Mouse (Mus musculus) neural tube, embryonic 14.5 days (tissue): ENCODE measurements at regions not wholly inside any gene's neighbourhood (a gene's known extent, or its start where the extent isn't known, plus 50 kb on each side); places are given as distances from the start of the nearest gene placed in this dataset.

Experiments
- ATAC-seq: fragments of 200-750 bp; cut with Nextera tagmentation; 2 replicates; pipeline ENCODE4 v1.8.0; 2017; ENCODE audit warnings: low read depth, mild to moderate bottlenecking, moderate TSS enrichment, moderate library complexity
- H3K27ac ChIP-seq: fragments of 300-500 bp; sonication (generic); 2 replicates; pipeline ENCODE4 v1.5.1; 2014; ENCODE audit warnings: low read depth, mild to moderate bottlenecking, control low read depth, low read length, moderate library complexity, mixed read lengths
- H3K27me3 ChIP-seq: fragments of 300-500 bp; sonication (generic); 2 replicates; pipeline ENCODE4 v1.6.1; 2014; ENCODE audit warnings: low read length; ENCODE audit not compliant: control insufficient read depth, insufficient read depth
- H3K36me3 ChIP-seq: fragments of 300-500 bp; sonication (generic); 2 replicates; pipeline ENCODE4 v1.6.1; 2014; ENCODE audit warnings: low read length, mixed read lengths; ENCODE audit not compliant: control insufficient read depth, insufficient read depth
- H3K4me1 ChIP-seq: fragments of 300-500 bp; sonication (generic); 2 replicates; pipeline ENCODE4 v1.6.1; 2014; ENCODE audit warnings: low read length; ENCODE audit not compliant: control insufficient read depth, insufficient read depth
- H3K4me2 ChIP-seq: fragments of 300-500 bp; sonication (generic); 2 replicates; pipeline ENCODE4 v1.6.1; 2014; ENCODE audit warnings: mild to moderate bottlenecking, low read depth, low read length, control low read depth
- H3K4me3 ChIP-seq: fragments of 300-500 bp; sonication (generic); 2 replicates; pipeline ENCODE4 v1.5.1; 2014; ENCODE audit warnings: low read depth, low read length, control low read depth, mixed read lengths
- H3K9ac ChIP-seq: fragments of 300-500 bp; sonication (generic); replicated peaks from 2 replicates; pipeline ENCODE4 v1.6.1; 2014; ENCODE audit warnings: low read depth, mild to moderate bottlenecking, control low read depth, low read length, mixed read lengths
- H3K9me3 ChIP-seq: fragments of 300-500 bp; sonication (generic); 2 replicates; pipeline ENCODE4 v1.6.1; 2016; ENCODE audit warnings: low read length; ENCODE audit not compliant: control insufficient read depth
- WGBS: fragments of 180-500 bp; shearing (Covaris S2); extraction: QIAGEN DNeasy Blood & Tissue Kit; methylation state at CpG from one replicate; pipeline ENCODE4 v1.1.7; 2014; 5-methylcytosine and 5-hydroxymethylcytosine counted together

DNA sequence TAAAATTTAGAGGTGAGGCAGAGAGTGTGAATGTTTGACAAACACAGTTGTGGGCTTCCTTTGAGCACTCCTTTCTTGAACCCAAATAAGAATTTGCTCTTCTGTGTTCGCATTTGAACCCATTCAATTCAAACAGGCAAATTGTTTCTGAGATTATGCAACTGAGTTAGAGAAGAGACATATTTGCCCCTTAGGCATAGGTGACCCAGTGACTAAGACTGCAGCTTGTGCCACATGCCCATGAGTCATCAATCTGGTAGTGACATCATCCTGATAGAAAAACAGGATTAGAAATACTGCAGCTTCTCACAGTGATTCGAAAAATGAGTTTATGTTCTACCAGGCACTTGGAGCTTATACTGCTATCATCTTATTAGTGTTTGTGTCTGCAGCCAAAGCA lies 67.2 kb downstream of the Zfp622 start:
- ATAC-seq, result no peak
- H3K9ac ChIP-seq, result no peak overlapping the region
- H3K27ac ChIP-seq, result no peak overlapping the region
- H3K4me3 ChIP-seq, result no peak overlapping the region
- WGBS, result 91% methylated on average over 2 of the region's 2 CpGs
- H3K36me3 ChIP-seq, result no peaks in the 10 kb centered on the region
- H3K4me1 ChIP-seq, result no peaks in the 10 kb centered on the region
- no peaks in the 10 kb centered on the region for H3K9me3 ChIP-seq
- H3K27me3 ChIP-seq, result no peaks in the 10 kb centered on the region
- H3K4me2 ChIP-seq, result no peak overlapping the region

DNA sequence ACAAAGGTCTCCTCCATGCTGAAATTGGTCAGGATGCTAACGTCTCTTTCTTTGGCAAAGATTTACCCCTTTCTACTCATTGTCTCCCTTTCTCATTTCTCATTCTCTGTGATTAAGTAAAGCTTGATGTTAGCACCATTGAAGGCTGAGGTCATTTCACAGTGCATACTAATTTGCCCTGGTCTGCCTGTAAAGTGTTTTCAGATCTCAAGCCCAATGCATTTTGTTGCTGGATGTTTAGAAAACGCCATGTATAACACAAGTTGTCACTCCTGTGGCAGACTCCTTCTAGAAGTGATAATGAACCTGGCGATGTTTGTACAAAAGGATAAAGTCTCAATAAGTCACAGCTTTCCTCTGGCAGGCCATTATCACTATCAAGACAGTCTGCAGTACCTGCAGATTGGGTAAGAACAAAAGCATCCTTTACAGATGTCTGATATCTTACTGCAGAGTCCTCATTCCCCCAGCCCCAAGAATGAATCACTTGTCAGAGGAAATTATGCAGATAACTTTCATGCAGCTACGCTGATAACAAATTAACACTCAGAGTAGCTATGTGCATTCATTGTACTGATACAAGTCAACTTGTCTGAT lies 68.7 kb downstream of the Zfp622 start:
- 53% methylated on average over 4 of the region's 4 CpGs for WGBS
- Histone ChIP-seq H3K9ac (no peak overlapping the region), H3K4me2 (no peak overlapping the region), H3K36me3 (no peaks in the 10 kb centered on the region), H3K27me3 (no peaks in the 10 kb centered on the region), H3K4me3 (no peak overlapping the region), H3K4me1 (no peaks in the 10 kb centered on the region), H3K27ac (no peak overlapping the region), H3K9me3 (no peaks in the 10 kb centered on the region)
- no peak for ATAC-seq

DNA sequence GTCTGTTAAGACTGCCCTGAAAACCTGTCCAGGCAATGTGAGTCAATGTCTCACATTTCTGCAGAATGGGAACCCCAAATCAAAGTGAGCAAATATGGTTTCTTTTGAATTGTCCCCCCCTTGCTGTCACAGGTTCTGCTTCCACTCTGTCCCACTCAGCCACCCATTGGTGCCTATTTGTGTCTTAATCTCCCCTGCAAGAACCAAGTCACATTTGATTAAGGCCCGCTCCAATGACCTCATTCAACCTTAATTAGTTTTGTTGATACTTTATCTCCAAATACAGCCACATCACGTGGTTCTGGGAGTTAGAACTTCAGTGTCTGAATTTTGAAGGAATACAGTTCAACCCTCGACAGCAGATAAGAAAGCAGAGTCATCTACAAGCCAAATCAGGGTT lies 73.9 kb downstream of the Zfp622 start:
- Histone ChIP-seq H3K4me2 (no peak overlapping the region), H3K4me1 (no peaks in the 10 kb centered on the region), H3K27me3 (no peaks in the 10 kb centered on the region), H3K9ac (no peak overlapping the region), H3K9me3 (no peaks in the 10 kb centered on the region), H3K36me3 (no peaks in the 10 kb centered on the region), H3K27ac (no peak overlapping the region), H3K4me3 (no peak overlapping the region)
- 76% methylated on average over 3 of the region's 3 CpGs for WGBS
- ATAC-seq, result no peak

DNA sequence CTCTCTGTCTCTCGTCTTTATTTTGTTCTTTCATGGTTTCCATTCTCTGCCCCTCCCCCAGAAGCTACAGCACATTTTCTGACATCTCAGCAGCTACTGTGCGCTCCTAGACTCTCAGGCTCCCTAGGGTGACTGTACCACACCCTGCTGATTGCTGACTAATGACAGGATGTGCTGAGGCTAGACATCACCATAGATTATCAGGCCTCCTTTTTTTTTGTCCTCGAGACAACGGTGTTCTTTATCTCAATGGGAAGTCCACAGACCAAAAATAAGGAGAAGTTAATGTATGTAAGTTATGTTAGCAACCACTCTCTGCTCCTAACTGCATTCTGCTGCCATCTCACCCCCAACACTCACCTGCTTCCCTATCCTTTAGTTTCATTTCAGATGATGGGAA lies 116.0 kb downstream of the Zfp622 start:
- Histone ChIP-seq H3K27me3 (no peaks in the 10 kb centered on the region), H3K4me3 (no peak overlapping the region), H3K4me2 (no peak overlapping the region), H3K9ac (no peak overlapping the region), H3K9me3 (no peaks in the 10 kb centered on the region), H3K36me3 (no peaks in the 10 kb centered on the region), H3K27ac (no peak overlapping the region), H3K4me1 (no peaks in the 10 kb centered on the region)
- no peak for ATAC-seq
- WGBS, result 66% methylated on average over 4 of the region's 4 CpGs

DNA sequence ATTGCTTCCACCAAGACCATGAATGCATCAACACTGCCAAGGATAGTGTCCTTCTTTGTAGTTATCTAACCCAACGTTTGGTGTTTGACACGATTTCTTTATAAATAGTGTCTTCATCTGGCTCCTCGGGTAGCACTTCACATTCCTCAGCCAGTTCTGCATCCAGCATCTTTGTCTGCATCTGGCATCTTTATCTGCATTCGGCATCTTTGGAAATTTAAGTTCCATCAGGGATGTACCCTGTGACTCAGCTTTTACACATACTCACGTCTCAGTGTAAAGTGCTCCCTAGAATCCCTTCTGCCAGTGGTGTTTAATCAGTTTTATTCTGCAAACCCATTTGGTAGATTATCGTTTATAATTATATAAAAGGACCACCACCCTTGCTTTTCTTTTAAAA lies 123.8 kb downstream of the Zfp622 start:
- H3K9ac ChIP-seq, result no peak overlapping the region

DNA sequence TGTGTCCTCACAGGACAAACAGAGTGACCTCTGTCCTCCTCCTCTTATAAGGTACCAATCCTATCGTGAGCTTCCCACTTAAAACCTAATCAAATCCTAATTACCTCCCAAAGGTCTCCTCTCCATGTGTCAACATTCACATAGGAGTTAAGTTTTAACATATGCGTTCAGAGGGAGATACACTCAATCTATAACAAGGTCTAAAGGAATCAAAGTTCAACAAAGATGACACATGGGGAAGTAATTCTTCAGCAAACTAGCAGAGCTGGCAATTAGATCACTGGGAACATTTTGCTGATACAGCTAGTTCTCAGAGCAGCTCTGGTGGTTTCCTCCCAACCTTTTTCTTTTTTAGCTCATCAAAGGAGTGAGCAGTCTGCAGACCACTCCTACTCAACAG lies 160.0 kb downstream of the Zfp622 start:
- H3K4me1 ChIP-seq, result no peaks in the 10 kb centered on the region
- H3K27ac ChIP-seq, result no peak overlapping the region
- H3K4me2 ChIP-seq, result no peak overlapping the region
- H3K4me3 ChIP-seq, result no peak overlapping the region
- ATAC-seq, result no peak
- no peaks in the 10 kb centered on the region for H3K27me3 ChIP-seq
- no peaks in the 10 kb centered on the region for H3K36me3 ChIP-seq
- H3K9me3 ChIP-seq, result no peaks in the 10 kb centered on the region
- no peak overlapping the region for H3K9ac ChIP-seq
- 73% methylated on average over 2 of the region's 2 CpGs for WGBS

More for the DNA sequence above, 123.8 kb downstream of the Zfp622 start:
- H3K4me1 ChIP-seq, result no peaks in the 10 kb centered on the region
- H3K4me3 ChIP-seq, result no peak overlapping the region
- no peak overlapping the region for H3K4me2 ChIP-seq
- WGBS, result 90% methylated on average over 6 of the region's 6 CpGs
- H3K27ac ChIP-seq, result no peak overlapping the region
- no peak for ATAC-seq
- H3K9me3 ChIP-seq, result no peaks in the 10 kb centered on the region
- no peaks in the 10 kb centered on the region for H3K36me3 ChIP-seq
- no peaks in the 10 kb centered on the region for H3K27me3 ChIP-seq

DNA sequence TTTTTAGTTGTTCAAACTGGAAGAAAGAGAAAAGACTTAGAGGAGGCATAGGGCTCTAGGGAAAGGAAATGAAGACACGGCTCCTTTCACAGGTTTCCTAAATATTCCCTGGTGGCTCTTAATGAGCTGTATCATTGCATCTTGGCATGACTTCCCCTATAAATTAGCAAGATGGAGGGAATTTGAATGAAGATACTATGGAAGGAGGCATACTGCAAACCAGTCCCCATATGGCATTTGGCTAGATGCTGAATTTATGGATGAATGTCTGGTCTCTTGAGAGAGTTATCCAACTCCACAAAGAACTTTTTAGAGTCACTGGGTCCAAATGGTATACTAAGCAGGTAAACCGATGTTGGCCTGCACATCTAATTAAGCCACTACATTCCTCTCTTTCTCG lies 150.3 kb upstream of the March11 start:
- no peak for ATAC-seq
- Histone ChIP-seq H3K9ac (no peak overlapping the region), H3K27ac (no peak overlapping the region), H3K4me2 (no peak overlapping the region), H3K36me3 (no peaks in the 10 kb centered on the region), H3K4me1 (no peaks in the 10 kb centered on the region), H3K4me3 (no peak overlapping the region), H3K9me3 (no peaks in the 10 kb centered on the region), H3K27me3 (no peaks in the 10 kb centered on the region)
- 59% methylated on average over 3 of the region's 3 CpGs for WGBS

DNA sequence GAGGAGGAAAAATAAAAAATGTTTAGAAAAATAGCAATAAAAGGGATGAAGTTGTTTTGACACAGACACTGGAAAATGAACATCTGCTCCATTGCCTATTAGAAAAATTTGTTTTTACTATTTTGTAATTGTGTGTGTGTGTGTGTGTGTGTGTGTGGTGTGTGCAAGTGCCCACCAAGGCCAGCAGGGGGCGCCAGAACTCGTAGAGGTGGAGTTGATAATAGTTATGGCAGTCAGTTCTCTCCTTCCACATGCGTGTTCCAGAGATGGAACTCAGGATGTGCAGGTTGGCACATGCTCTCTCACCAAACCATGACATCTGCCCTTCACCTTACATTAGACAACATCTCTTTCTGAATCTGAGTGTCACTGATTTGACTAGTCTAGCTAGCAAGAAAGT lies 123.9 kb upstream of the March11 start:
- Histone ChIP-seq H3K9ac (no peak overlapping the region), H3K9me3 (no peaks in the 10 kb centered on the region), H3K36me3 (no peaks in the 10 kb centered on the region), H3K4me2 (no peak overlapping the region), H3K27ac (no peak overlapping the region), H3K4me1 (no peaks in the 10 kb centered on the region), H3K4me3 (no peak overlapping the region), H3K27me3 (no peaks in the 10 kb centered on the region)
- ATAC-seq, result no peak
- WGBS, result 62% methylated on average over 3 of the region's 3 CpGs

DNA sequence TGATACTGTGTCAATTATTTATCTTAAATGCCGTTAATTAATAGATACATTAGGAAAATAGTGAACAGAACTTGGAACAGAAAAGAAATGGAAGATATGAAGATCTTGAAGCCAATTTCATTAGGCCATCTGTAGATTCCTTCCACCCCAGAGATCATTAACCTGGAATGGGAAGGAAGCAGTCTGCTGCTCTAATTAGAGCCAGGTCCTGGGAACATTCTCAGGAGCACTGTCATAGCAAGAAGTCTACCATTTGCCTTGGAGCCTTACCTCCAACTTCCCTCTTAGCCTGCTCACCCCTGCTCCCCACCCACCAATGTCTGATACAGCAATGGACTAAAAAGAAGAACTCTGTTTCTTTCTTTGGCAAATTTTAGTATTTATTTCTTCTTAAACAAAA lies 113.3 kb upstream of the March11 start:
- no peak for ATAC-seq
- 87% methylated on average over 1 of the region's 1 CpGs for WGBS
- Histone ChIP-seq H3K9ac (no peak overlapping the region), H3K4me2 (no peak overlapping the region), H3K36me3 (no peaks in the 10 kb centered on the region), H3K4me1 (no peaks in the 10 kb centered on the region), H3K27me3 (no peaks in the 10 kb centered on the region), H3K27ac (no peak overlapping the region), H3K9me3 (no peaks in the 10 kb centered on the region), H3K4me3 (no peak overlapping the region)

DNA sequence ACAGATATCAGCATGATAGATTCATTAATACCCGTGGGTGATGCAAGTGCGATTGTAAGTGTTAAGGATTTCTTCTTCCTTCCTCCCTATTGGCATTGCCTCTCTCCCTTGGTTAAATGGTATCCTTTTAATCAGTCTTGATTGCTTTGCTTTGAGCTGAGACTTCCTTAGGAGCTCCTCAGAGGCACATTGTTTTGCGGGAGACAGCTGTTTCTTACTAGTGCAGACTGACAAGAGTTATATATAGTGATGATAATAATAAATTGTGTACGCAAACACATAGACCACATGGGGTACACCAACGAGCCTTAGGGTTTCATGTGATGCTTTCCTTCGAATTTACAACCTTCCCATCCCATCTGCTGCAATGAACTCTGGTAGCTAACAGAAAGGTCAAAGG lies 102.0 kb upstream of the March11 start:
- H3K27ac ChIP-seq, result no peak overlapping the region
- no peaks in the 10 kb centered on the region for H3K9me3 ChIP-seq
- peak; percentile 76 for ATAC-seq
- H3K9ac ChIP-seq, result no peak overlapping the region
- no peaks in the 10 kb centered on the region for H3K27me3 ChIP-seq
- 42% methylated on average over 6 of the region's 6 CpGs for WGBS
- no peak overlapping the region for H3K4me3 ChIP-seq
- H3K4me2 ChIP-seq, result no peak overlapping the region
- no peaks in the 10 kb centered on the region for H3K36me3 ChIP-seq
- H3K4me1 ChIP-seq, result no peaks in the 10 kb centered on the region
